Mouse (Mus musculus) CH12.LX (cell line): ENCODE data around the gene Mta2. TPM values are rescaled to one million over a fixed set of nuclear protein-coding genes. Genes with fewer than 3 reads are reported as not detected.
A peak's percentile ranks its signal among the peaks of the same experiment; 100 is the strongest.

Source experiments
- DNase-seq: peaks from one replicate; pipeline ENCODE4 v3.0.0-alpha.2; 2013; ENCODE audit errors: extremely low read depth
- H3K27ac ChIP-seq: 2 replicates; pipeline ENCODE4 v1.5.1; 2012; ENCODE audit warnings: low read depth, mild to moderate bottlenecking, control low read depth, moderate library complexity; ENCODE audit not compliant: insufficient read depth
- H3K27me3 ChIP-seq: replicated peaks from 2 replicates; pipeline ENCODE3; 2012; ENCODE audit warnings: inconsistent platforms
- H3K36me3 ChIP-seq, 2 experiments: replicated peaks in 1 of 2; 2 replicates each; pipeline versions ENCODE3 to v1.6.1; 2012; ENCODE audit warnings: inconsistent platforms in 1 of 2, low read length in 1 of 2, mild to moderate bottlenecking in 1 of 2, mixed read lengths in 1 of 2, moderate library complexity in 1 of 2; ENCODE audit not compliant: control insufficient read depth in 1 of 2, insufficient read depth in 1 of 2
- H3K4me1 ChIP-seq, 2 experiments: 2 replicates each; pipeline ENCODE4 v1.6.1; 2012; ENCODE audit warnings: inconsistent platforms in 1 of 2, moderate library complexity in 1 of 2; ENCODE audit not compliant: insufficient read depth in 2 of 2, control insufficient read depth in 1 of 2
- H3K4me2 ChIP-seq: 2 replicates; pipeline ENCODE4 v1.6.1; 2012; ENCODE audit warnings: low read depth, mild to moderate bottlenecking, control low read depth; ENCODE audit not compliant: poor library complexity, insufficient read depth, severe bottlenecking
- H3K4me3 ChIP-seq, 3 experiments: fragments of 150-350 bp in 1 of 3; sonication (generic) in 1 of 3; replicated peaks in 1 of 3; 2 replicates each; pipeline versions ENCODE3 to v1.5.1; 2011 to 2012; ENCODE audit warnings: low read depth in 2 of 3, low read length in 2 of 3, mild to moderate bottlenecking in 2 of 3, moderate library complexity in 2 of 3, control low read depth in 1 of 3, improper control_type of control experiment in 1 of 3, inconsistent platforms in 1 of 3, mixed read lengths in 1 of 3; ENCODE audit not compliant: poor library complexity in 1 of 3
- H3K79me2 ChIP-seq: replicated peaks from 2 replicates; pipeline ENCODE4 v1.6.1; 2012; ENCODE audit warnings: mild to moderate bottlenecking, moderate library complexity; ENCODE audit not compliant: control insufficient read depth, poor library complexity, insufficient read depth, severe bottlenecking; ENCODE audit errors: extremely low read depth
- H3K9ac ChIP-seq: 2 replicates; pipeline ENCODE4 v1.6.1; 2012; ENCODE audit warnings: low read depth, mild to moderate bottlenecking, control low read depth, moderate library complexity; ENCODE audit not compliant: insufficient read depth
- H3K9me3 ChIP-seq: replicated peaks from 2 replicates; pipeline ENCODE3; 2012; ENCODE audit warnings: low read length, inconsistent platforms, mixed read lengths
- BHLHE40 ChIP-seq: IDR thresholded peaks from 2 replicates; pipeline ENCODE4 v1.6.1; 2011; ENCODE audit warnings: mild to moderate bottlenecking, low read depth, low read length, improper control_type of control experiment
- E2F4 ChIP-seq: IDR thresholded peaks from 2 replicates; pipeline ENCODE4 v1.6.1; 2011; ENCODE audit warnings: low read depth, low read length, improper control_type of control experiment; ENCODE audit not compliant: insufficient replicate concordance
- ELF1 ChIP-seq: IDR thresholded peaks from 2 replicates; pipeline ENCODE4 v1.6.1; 2014; ENCODE audit warnings: low read depth, mild to moderate bottlenecking, inconsistent platforms, low read length, improper control_type of control experiment
- EP300 ChIP-seq: IDR thresholded peaks from 2 replicates; pipeline ENCODE4 v1.6.1; 2011; ENCODE audit warnings: low read length, improper control_type of control experiment
- ETS1 ChIP-seq: conservative IDR thresholded peaks from 2 replicates; pipeline ENCODE4 v1.6.1; 2012; ENCODE audit warnings: low read depth, mild to moderate bottlenecking, inconsistent platforms, low read length, improper control_type of control experiment, moderate library complexity
- GABPA ChIP-seq: IDR thresholded peaks from 2 replicates; pipeline ENCODE4 v1.6.1; 2012; ENCODE audit warnings: low read depth, low read length, improper control_type of control experiment, inconsistent platforms; ENCODE audit not compliant: insufficient replicate concordance
- HCFC1 ChIP-seq: IDR thresholded peaks from 2 replicates; pipeline ENCODE4 v1.6.1; 2012; ENCODE audit warnings: low read depth, mild to moderate bottlenecking, inconsistent platforms, low read length, improper control_type of control experiment
- IRF4 ChIP-seq: IDR thresholded peaks from 2 replicates; pipeline ENCODE4 v1.6.1; 2014; ENCODE audit warnings: low read depth, mild to moderate bottlenecking, inconsistent platforms, low read length, improper control_type of control experiment
- JUN ChIP-seq: IDR thresholded peaks from 2 replicates; pipeline ENCODE4 v1.6.1; 2011; ENCODE audit warnings: low read depth, mild to moderate bottlenecking, low read length, improper control_type of control experiment, moderate library complexity; ENCODE audit not compliant: insufficient read depth
- JUND ChIP-seq: conservative IDR thresholded peaks from 2 replicates; pipeline ENCODE4 v1.6.1; 2011; ENCODE audit warnings: low read depth, low read length, improper control_type of control experiment
- KAT2A ChIP-seq: IDR thresholded peaks from 2 replicates; pipeline ENCODE4 v1.6.1; 2012; ENCODE audit warnings: low read length, improper control_type of control experiment, inconsistent platforms; ENCODE audit not compliant: insufficient replicate concordance
- MAFK ChIP-seq: IDR thresholded peaks from 2 replicates; pipeline ENCODE4 v1.6.1; 2011; ENCODE audit warnings: low read length, improper control_type of control experiment; ENCODE audit not compliant: insufficient replicate concordance
- MAZ ChIP-seq: IDR thresholded peaks from 2 replicates; pipeline ENCODE4 v1.6.1; 2012; ENCODE audit warnings: low read depth, mild to moderate bottlenecking, inconsistent platforms, low read length, improper control_type of control experiment, moderate library complexity
- MEF2A ChIP-seq: IDR thresholded peaks from 2 replicates; pipeline ENCODE4 v1.6.1; 2014; ENCODE audit warnings: low read depth, mild to moderate bottlenecking, inconsistent platforms, low read length, improper control_type of control experiment, borderline replicate concordance
- MYC ChIP-seq: IDR thresholded peaks from 2 replicates; pipeline ENCODE4 v1.6.1; 2011; ENCODE audit warnings: low read depth, mild to moderate bottlenecking, improper control_type of control experiment, low read length
- NELFE ChIP-seq: IDR thresholded peaks from 2 replicates; pipeline ENCODE4 v1.6.1; 2011; ENCODE audit warnings: low read depth, low read length, improper control_type of control experiment
- NRF1 ChIP-seq: IDR thresholded peaks from 2 replicates; pipeline ENCODE4 v1.6.1; 2014; ENCODE audit warnings: low read depth, mild to moderate bottlenecking, inconsistent platforms, low read length, improper control_type of control experiment, moderate library complexity
- PAX5 ChIP-seq: IDR thresholded peaks from 2 replicates; pipeline ENCODE4 v1.6.1; 2012; ENCODE audit warnings: low read length, inconsistent platforms, mixed read lengths
- POLR2A ChIP-seq: IDR thresholded peaks from 2 replicates; pipeline ENCODE4 v1.6.1; 2011; ENCODE audit warnings: low read depth, mild to moderate bottlenecking, improper control_type of control experiment, low read length
- POLR2AphosphoS2 ChIP-seq: IDR thresholded peaks from 2 replicates; pipeline ENCODE4 v1.6.1; 2011; ENCODE audit warnings: low read depth, low read length, improper control_type of control experiment
- RAD21 ChIP-seq: IDR thresholded peaks from 2 replicates; pipeline ENCODE4 v1.6.1; 2011; ENCODE audit warnings: low read depth, mild to moderate bottlenecking, low read length, improper control_type of control experiment, moderate library complexity
- RCOR1 ChIP-seq: conservative IDR thresholded peaks from 2 replicates; pipeline ENCODE4 v1.6.1; 2012; ENCODE audit warnings: low read depth, mild to moderate bottlenecking, inconsistent platforms, low read length, improper control_type of control experiment
- SIN3A ChIP-seq: IDR thresholded peaks from 2 replicates; pipeline ENCODE4 v1.6.1; 2012; ENCODE audit warnings: low read length, improper control_type of control experiment, inconsistent platforms
- SMC3 ChIP-seq: IDR thresholded peaks from 2 replicates; pipeline ENCODE4 v1.6.1; 2011; ENCODE audit warnings: low read depth, low read length, improper control_type of control experiment
- TCF12 ChIP-seq: IDR thresholded peaks from 2 replicates; pipeline ENCODE4 v1.6.1; 2014; ENCODE audit warnings: low read depth, mild to moderate bottlenecking, inconsistent platforms, low read length, improper control_type of control experiment
- UBTF ChIP-seq: IDR thresholded peaks from 2 replicates; pipeline ENCODE4 v1.6.1; 2012; ENCODE audit warnings: low read depth, mild to moderate bottlenecking, inconsistent platforms, low read length, improper control_type of control experiment, moderate library complexity
- USF2 ChIP-seq: conservative IDR thresholded peaks from 2 replicates; pipeline ENCODE4 v1.6.1; 2011; ENCODE audit warnings: low read depth, low read length, improper control_type of control experiment
- ZC3H11A ChIP-seq: IDR thresholded peaks from 2 replicates; pipeline ENCODE4 v1.6.1; 2012; ENCODE audit warnings: low read depth, mild to moderate bottlenecking, inconsistent platforms, low read length, improper control_type of control experiment
- ZKSCAN1 ChIP-seq: IDR thresholded peaks from 2 replicates; pipeline ENCODE4 v1.6.1; 2012; ENCODE audit warnings: low read depth, inconsistent platforms, low read length, improper control_type of control experiment, borderline replicate concordance
- ZMIZ1 ChIP-seq: IDR thresholded peaks from 2 replicates; pipeline ENCODE4 v1.6.1; 2012; ENCODE audit warnings: low read depth, mild to moderate bottlenecking, inconsistent platforms, low read length, improper control_type of control experiment
- ZNF384 ChIP-seq: IDR thresholded peaks from 2 replicates; pipeline ENCODE4 v1.6.1; 2012; ENCODE audit warnings: low read depth, low read length, improper control_type of control experiment, inconsistent platforms
- dilution Hi-C: fragments of 300-500 bp; cut with MboI; formaldehyde crosslinking; loops from 2 replicates; pipeline ENCODE4 v1.14.3; 2020; ENCODE audit warnings: low sequenced_read_pairs; ENCODE audit not compliant: extremely low pct_unique_long_range_greater_than_20kb, extremely low pct_ligation_motif_present
- in situ Hi-C: fragments of 300-500 bp; cut with MboI; formaldehyde crosslinking; loops from 3 replicates; pipeline ENCODE4 v1.14.3; 2019; ENCODE audit warnings: low sequenced_read_pairs, low pct_ligation_motif_present, low pct_unique_long_range_greater_than_20kb, mixed read lengths
- polyA plus RNA-seq: library from polyadenylated mRNA; unstranded; fragments of >175 nt; gene quantifications from 2 replicates; pipeline ENCODE4 v1.2.1, GENCODE M21; 2012; ENCODE audit warnings: low read depth; ENCODE audit not compliant: insufficient read length
- total RNA-seq, 2 experiments: library from RNA; depleted of rRNA; stranded (reverse); fragments of 300-350 nt in 1 of 2; fragments of >200 nt in 1 of 2; gene quantifications; 2 replicates each; pipeline ENCODE4 v1.2.3; 2012 to 2014

Gene Mta2
- total and polyA plus RNA-seq, 3 experiments: 115 to 162 (median 131) TPM

DNA sequence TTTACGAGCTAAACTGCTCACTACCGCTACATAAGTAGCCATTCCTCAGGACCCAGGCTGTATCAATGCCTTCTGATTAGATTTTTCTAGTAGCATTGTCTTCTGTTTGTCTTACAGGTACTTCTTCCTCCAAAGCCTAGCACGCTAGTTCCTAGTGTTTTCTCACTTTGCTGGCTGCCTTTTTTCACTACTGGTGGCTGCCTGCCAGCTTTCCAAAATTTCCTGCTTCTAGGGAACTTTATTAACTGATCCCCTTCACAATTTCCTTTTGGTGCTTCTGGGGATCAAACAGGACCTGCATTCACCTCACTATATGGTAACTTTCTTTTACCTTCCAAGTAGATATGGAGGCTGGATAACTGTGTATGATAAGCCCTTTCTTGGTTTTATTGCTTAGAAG, 42.6 kb upstream of the Mta2 start:
- peaks cover 33 to 52% of the 10 kb centered on the region in 2 experiments for H3K36me3 ChIP-seq
- H3K4me1 ChIP-seq: peaks cover 32 to 68% of the 10 kb centered on the region in 2 experiments

DNA sequence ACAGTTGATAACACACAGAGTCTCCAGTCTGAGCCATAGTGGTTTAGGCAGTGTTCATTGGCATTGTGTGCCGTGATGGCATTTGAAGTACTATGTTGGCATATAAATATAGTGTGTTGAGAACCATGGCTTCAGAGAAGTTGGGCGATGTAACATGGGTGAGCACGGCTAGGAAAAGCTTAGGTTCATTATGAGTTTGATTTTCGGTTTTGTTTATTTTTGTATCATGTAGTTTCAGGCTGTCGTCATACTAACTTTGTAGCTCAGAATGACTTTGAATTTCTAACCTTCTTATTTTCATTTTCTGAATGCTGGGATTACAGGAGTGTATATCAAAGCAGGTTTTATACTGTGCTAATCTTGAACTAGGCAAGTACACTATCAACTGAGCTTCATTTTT, 38.3 kb upstream of the Mta2 start:
- H3K9ac ChIP-seq: no peak overlapping the region
- H3K27me3 ChIP-seq: no peaks in the 10 kb centered on the region
- in situ Hi-C loops (no loop called here), dilution Hi-C loops (no loop called here)
- H3K9me3 ChIP-seq: no peaks in the 10 kb centered on the region
- H3K4me2 ChIP-seq: no peak overlapping the region
- peaks cover 51 to 76% of the 10 kb centered on the region in 2 experiments for H3K36me3 ChIP-seq
- TF ChIP-seq NELFE (no peak), MEF2A (peak; percentile 89), PAX5 (no peak), IRF4 (peak; percentile 82), RAD21 (no peak), ZKSCAN1 (no peak), RCOR1 (no peak), JUND (peak; percentile 82), MAFK (no peak), UBTF (no peak), EP300 (peak; percentile 82), SMC3 (no peak), HCFC1 (no peak), BHLHE40 (no peak), ETS1 (peak; percentile 38; the same call in 1 of the 2 replicates), TCF12 (no peak), NRF1 (no peak), E2F4 (no peak), ELF1 (no peak), ZNF384 (no peak), MYC (no peak), JUN (peak; percentile 92), ZC3H11A (no peak), POLR2AphosphoS2 (no peak)
- H3K4me1 ChIP-seq: peaks cover 18 to 34% of the 10 kb centered on the region in 2 experiments
- H3K79me2 ChIP-seq: peaks cover 57% of the 10 kb centered on the region
- DNase-seq: no peak
- no peak overlapping the region for H3K4me3 ChIP-seq
- peak overlapping the region; percentile 18 for H3K27ac ChIP-seq

More for the DNA sequence above, 42.6 kb upstream of the Mta2 start:
- Histone ChIP-seq H3K27ac (no peak overlapping the region), H3K4me2 (peak overlapping the region; percentile 96), H3K4me3 (peak overlapping the region; percentile 82 to 99 (median 99)), H3K9ac (peak overlapping the region; percentile 85), H3K27me3 (no peaks in the 10 kb centered on the region), H3K79me2 (peaks cover 69% of the 10 kb centered on the region), H3K9me3 (no peaks in the 10 kb centered on the region)
- no peak for DNase-seq
- in situ Hi-C loops (loop anchor here (5.0 kb wide), 1 partner anchor 38 kb away; no protein-coding TSS in a partner anchor), dilution Hi-C loops (no loop called here)
- TF ChIP-seq MEF2A: no peak
- no peak for TF ChIP-seq USF2
- TF ChIP-seq KAT2A: no peak
- TF ChIP-seq ETS1: no peak
- TF ChIP-seq ZMIZ1: no peak
- no peak for TF ChIP-seq ELF1
- TF ChIP-seq IRF4: no peak
- no peak for TF ChIP-seq ZKSCAN1
- no peak for TF ChIP-seq MAZ
- no peak for TF ChIP-seq POLR2AphosphoS2
- TF ChIP-seq GABPA: no peak
- no peak for TF ChIP-seq E2F4
- TF ChIP-seq SIN3A: no peak
- TF ChIP-seq BHLHE40: no peak
- no peak for TF ChIP-seq POLR2A
